Mouse (Mus musculus): ENCODE data around the gene Fbxo11. TPM values are rescaled to one million over a fixed set of nuclear protein-coding genes. Genes with fewer than 3 reads are reported as not detected.
"Not testable (repeated sequence)": the region's sequence is repeated elsewhere in the genome, so short reads cannot be mapped to it uniquely, and the experiment has no call there.

Gene Fbxo11
- polyA plus RNA-seq, 1 experiment = 9.3 TPM

DNA sequence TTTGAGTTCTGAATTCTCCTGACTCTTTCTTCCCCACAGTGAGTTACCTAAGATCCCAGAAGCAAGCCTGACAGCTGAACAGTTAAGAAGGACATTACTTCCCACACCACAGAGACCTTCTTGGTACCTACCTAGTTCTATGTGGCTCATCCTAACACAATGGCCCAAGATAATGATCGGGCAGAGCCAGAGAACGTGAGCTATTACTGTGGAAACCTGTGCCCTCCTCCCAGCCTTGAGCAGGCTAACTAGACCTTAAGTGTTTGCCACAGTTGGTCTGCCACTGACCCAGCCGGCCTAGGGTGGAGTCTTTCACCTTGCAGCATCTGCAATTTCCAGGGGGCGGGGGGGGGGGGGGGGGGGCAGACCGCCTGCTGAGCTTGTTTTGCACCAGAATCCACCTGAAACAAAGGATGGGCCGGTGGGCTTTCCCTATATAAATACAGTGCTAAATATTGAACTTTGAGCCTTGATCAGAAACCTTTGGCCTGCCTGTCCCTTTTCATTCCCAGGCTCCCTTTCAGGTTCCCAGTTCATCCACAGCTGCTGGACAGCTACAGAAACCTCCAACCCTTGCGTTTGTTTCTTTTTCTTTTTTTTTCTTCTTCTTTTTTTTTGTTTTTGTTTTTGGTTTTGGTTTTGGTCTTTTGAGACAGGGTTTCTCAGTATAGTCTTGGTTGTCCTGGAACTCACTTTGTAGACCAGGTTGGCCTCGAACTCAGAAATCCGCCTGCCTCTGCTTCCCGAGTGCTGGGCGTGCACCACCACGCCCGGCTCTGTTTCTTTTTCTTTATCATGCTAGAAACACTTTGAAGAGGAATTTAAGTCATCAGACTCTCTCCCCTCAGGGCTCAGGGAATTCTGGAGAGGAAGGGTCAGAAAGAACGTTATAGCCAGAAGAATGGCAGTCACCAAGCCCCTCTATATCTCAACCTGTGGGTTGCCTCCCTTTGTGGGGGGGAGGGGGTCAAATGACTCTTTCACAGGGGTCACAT is 101.7 kb downstream of the Fbxo11 start:
- H3K79me3 ChIP-seq (ENCODE audit: low read depth) = no peaks in the 10 kb centered on the region
- H3K4me3 ChIP-seq (ENCODE audit: insufficient read depth, poor library complexity, severe bottlenecking) = no peak overlapping the region
- H3ac ChIP-seq (ENCODE audit: control insufficient read depth, insufficient read length, low read depth) = no peak overlapping the region
- H3K79me2 ChIP-seq (ENCODE audit: control insufficient read depth, insufficient read depth) = no peaks in the 10 kb centered on the region
- H3K27me3 ChIP-seq (ENCODE audit: control insufficient read depth, insufficient read depth, insufficient read length) = no peaks in the 10 kb centered on the region
- no peaks in the 10 kb centered on the region for H3K36me3 ChIP-seq (ENCODE audit: control insufficient read depth, insufficient read depth)
- TF ChIP-seq MYOG (IDR thresholded peaks at IDR 0.05; ENCODE audit: control insufficient read depth, extremely low read depth, insufficient read length) (no peak), MAX (IDR thresholded peaks at IDR 0.05) (no peak), FOSL1 (IDR thresholded peaks at IDR 0.05; ENCODE audit: insufficient read depth, low read length, poor library complexity, severe bottlenecking) (no peak), USF1 (IDR thresholded peaks at IDR 0.05; ENCODE audit: low read depth) (no peak), CTCF (IDR thresholded peaks at IDR 0.05; ENCODE audit: control insufficient read depth, insufficient read depth, insufficient read length) (no peak), CEBPB (IDR thresholded peaks at IDR 0.05; ENCODE audit: low read depth) (no peak)

DNA sequence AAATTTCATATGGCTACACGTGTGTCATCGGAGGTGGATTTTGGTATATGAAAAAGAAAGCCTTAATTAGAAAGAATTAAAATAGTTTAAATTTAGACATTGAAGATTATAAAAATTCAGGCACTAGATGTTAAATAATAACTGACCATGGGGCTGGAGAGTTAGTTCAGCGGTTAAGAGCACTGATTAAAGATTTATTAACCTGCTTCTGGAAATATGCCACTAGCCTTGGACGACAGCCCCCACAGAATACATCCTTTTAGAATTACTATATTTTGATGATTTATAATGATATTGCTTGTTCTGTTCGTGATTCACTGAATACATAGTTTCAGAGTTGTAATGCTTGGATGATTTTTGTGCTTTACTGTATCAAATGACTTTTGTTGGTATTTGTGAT is 105.2 kb downstream of the Fbxo11 start:
- not testable (repeated sequence) for H3K36me3 ChIP-seq (ENCODE audit: control insufficient read depth, insufficient read depth); H3K79me3 ChIP-seq (ENCODE audit: low read depth); H3K4me3 ChIP-seq (ENCODE audit: insufficient read depth, poor library complexity, severe bottlenecking); H3ac ChIP-seq (ENCODE audit: control insufficient read depth, insufficient read length, low read depth); H3K79me2 ChIP-seq (ENCODE audit: control insufficient read depth, insufficient read depth); H3K27me3 ChIP-seq (ENCODE audit: control insufficient read depth, insufficient read depth, insufficient read length)

DNA sequence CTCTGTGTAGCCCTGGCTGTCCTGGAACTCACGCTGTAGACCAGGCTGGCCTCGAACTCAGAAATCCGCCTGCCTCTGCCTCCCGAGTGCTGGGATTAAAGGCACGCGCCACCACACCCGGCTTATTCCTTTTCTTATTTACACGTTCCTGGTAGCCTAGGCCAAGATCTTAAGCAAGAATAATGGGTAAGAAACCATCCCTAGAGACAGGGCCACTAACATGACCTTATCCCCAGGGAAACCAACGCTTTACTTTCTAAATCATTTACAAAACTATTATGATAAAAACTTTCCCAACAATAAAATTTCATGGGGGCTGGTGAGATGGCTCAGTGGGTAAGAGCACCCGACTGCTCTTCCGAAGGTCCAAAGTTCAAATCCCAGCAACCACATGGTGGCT is 105.7 kb downstream of the Fbxo11 start:
- H3K79me3 ChIP-seq (ENCODE audit: low read depth); H3K36me3 ChIP-seq (ENCODE audit: control insufficient read depth, insufficient read depth); H3K4me3 ChIP-seq (ENCODE audit: insufficient read depth, poor library complexity, severe bottlenecking); H3K27me3 ChIP-seq (ENCODE audit: control insufficient read depth, insufficient read depth, insufficient read length); H3ac ChIP-seq (ENCODE audit: control insufficient read depth, insufficient read length, low read depth); H3K79me2 ChIP-seq (ENCODE audit: control insufficient read depth, insufficient read depth): not testable (repeated sequence)

DNA sequence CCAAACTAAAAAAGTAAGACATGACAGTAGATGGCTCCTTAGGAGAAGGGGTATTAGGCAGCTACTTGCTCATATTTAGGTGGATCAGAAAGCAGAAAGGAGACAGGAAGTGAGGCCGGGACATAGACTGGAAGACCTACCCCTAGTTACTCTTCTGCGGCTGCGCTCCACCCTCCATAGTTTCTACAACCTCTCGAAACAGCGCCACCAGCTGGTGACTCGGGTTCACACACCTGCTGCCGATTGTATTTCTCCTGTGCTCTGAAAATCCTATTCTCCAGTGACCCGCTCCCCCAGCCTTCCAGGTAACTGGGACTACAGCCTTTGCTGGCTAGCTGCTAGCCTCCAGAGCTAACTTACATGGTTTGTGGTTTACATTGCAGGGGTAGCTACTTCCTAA is 106.8 kb downstream of the Fbxo11 start:
- no peaks in the 10 kb centered on the region for H3K79me2 ChIP-seq (ENCODE audit: control insufficient read depth, insufficient read depth)
- H3K36me3 ChIP-seq (ENCODE audit: control insufficient read depth, insufficient read depth) = no peaks in the 10 kb centered on the region
- H3K4me3 ChIP-seq (ENCODE audit: insufficient read depth, poor library complexity, severe bottlenecking) = no peak overlapping the region
- no peaks in the 10 kb centered on the region for H3K27me3 ChIP-seq (ENCODE audit: control insufficient read depth, insufficient read depth, insufficient read length)
- H3ac ChIP-seq (ENCODE audit: control insufficient read depth, insufficient read length, low read depth) = no peak overlapping the region
- H3K79me3 ChIP-seq (ENCODE audit: low read depth) = no peaks in the 10 kb centered on the region
- TF ChIP-seq MAX (IDR thresholded peaks at IDR 0.05) = no peak
- TF ChIP-seq MYOD1 (IDR thresholded peaks at IDR 0.05; ENCODE audit: control insufficient read depth, insufficient read length, low read depth) = no peak
- no peak for TF ChIP-seq USF1 (IDR thresholded peaks at IDR 0.05; ENCODE audit: low read depth)
- TF ChIP-seq CEBPB (IDR thresholded peaks at IDR 0.05; ENCODE audit: low read depth) = no peak
- TF ChIP-seq CTCF (IDR thresholded peaks at IDR 0.05; ENCODE audit: control insufficient read depth, insufficient read depth, insufficient read length) = no peak

DNA sequence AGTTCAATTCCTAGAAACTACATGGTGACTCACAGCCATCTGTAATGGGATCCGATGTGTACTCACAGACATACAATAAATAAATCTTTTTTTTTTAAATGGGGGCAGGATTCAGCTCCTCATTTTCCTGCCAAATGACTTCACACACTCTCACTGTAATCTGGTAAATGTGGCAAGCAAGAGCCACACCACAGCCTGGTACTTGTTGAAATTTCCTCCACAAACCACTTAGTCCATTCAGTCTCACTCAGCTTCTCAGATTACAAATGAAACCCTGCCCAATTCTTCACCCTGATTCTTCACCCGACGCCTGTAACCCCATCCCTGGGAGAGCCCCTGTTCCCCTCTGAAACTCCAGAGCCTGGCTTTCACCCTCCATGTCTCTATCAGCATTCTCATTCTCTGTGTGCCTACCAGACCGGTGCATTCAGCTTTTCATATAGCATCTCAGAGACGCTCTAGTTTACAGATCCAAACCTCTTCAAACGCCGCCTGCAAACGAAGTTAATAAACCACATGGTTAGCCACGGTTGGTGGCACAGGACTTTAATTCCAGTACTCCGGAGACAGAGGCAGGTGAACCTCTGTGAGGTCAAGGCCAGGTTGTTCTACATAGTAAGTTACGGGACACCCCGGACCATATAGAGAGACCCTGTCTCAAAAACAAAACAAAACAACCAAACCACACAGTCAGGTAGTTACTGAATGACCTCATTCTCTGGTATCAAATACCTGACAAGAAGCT is 107.8 kb downstream of the Fbxo11 start:
- H3K79me2 ChIP-seq (ENCODE audit: control insufficient read depth, insufficient read depth) = no peaks in the 10 kb centered on the region
- TF ChIP-seq CEBPB (IDR thresholded peaks at IDR 0.05; ENCODE audit: low read depth) (no peak), MYOD1 (IDR thresholded peaks at IDR 0.05; ENCODE audit: control insufficient read depth, insufficient read length, low read depth) (no peak), MYOG (IDR thresholded peaks at IDR 0.05; ENCODE audit: control insufficient read depth, extremely low read depth, insufficient read length) (no peak), CTCF (IDR thresholded peaks at IDR 0.05; ENCODE audit: control insufficient read depth, insufficient read depth, insufficient read length) (no peak), FOSL1 (IDR thresholded peaks at IDR 0.05; ENCODE audit: insufficient read depth, low read length, poor library complexity, severe bottlenecking) (no peak), USF1 (IDR thresholded peaks at IDR 0.05; ENCODE audit: low read depth) (no peak)
- no peaks in the 10 kb centered on the region for H3K36me3 ChIP-seq (ENCODE audit: control insufficient read depth, insufficient read depth)
- H3K27me3 ChIP-seq (ENCODE audit: control insufficient read depth, insufficient read depth, insufficient read length) = no peaks in the 10 kb centered on the region
- H3K79me3 ChIP-seq (ENCODE audit: low read depth) = no peaks in the 10 kb centered on the region
- H3ac ChIP-seq (ENCODE audit: control insufficient read depth, insufficient read length, low read depth) = no peak overlapping the region
- no peak overlapping the region for H3K4me3 ChIP-seq (ENCODE audit: insufficient read depth, poor library complexity, severe bottlenecking)

DNA sequence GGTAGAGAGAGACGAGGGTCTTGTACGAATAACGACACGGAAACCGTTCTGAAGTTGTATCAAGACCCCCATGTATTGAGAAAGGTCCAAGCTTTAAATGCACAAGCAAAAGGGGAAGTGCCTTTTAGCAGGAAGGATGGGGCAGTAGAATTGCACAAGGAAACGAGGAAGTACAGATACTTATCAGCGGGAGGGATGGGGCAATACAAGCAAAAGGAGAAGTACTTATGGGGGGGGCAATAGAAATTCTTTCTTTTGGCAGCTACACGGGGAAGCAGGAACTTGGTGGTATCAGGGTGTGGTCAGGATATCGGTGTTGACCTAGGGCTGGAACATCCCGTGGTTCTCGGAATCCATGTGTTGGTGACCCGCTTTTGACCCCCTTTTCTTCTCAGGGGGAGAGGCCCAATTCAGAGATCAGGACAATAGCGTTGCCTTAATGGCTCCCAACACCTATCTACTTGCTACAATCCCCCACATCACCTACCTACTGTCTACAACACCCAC is 110.4 kb downstream of the Fbxo11 start:
- H3K27me3 ChIP-seq (ENCODE audit: control insufficient read depth, insufficient read depth, insufficient read length); H3K4me3 ChIP-seq (ENCODE audit: insufficient read depth, poor library complexity, severe bottlenecking); H3K36me3 ChIP-seq (ENCODE audit: control insufficient read depth, insufficient read depth); H3K79me3 ChIP-seq (ENCODE audit: low read depth); H3ac ChIP-seq (ENCODE audit: control insufficient read depth, insufficient read length, low read depth); H3K79me2 ChIP-seq (ENCODE audit: control insufficient read depth, insufficient read depth): not testable (repeated sequence)

Measured in C2C12 (cell line).